Mouse (Mus musculus) heart, postnatal 0 days (tissue): ENCODE data around the gene Calr. TPM values are rescaled to one million over a fixed set of nuclear protein-coding genes. Genes with fewer than 3 reads are reported as not detected.
A peak's percentile ranks its signal among the peaks of the same experiment; 100 is the strongest.
"Not testable (repeated sequence)": the region's sequence is repeated elsewhere in the genome, so short reads cannot be mapped to it uniquely, and the experiment has no call there.

ENCODE experiments used
- ATAC-seq: fragments of 200-750 bp; cut with Nextera tagmentation; 2 replicates; pipeline ENCODE4 v1.8.0; 2017; ENCODE audit warnings: low read depth, moderate number of reproducible peaks, moderate library complexity; ENCODE audit not compliant: insufficient read depth
- DNase-seq: peaks from one replicate; pipeline ENCODE4 v3.0.0-alpha.2; 2016; ENCODE audit warnings: low spot score
- H3K27ac ChIP-seq: fragments of 300-500 bp; sonication (generic); 2 replicates; pipeline ENCODE4 v1.5.1; 2014; ENCODE audit warnings: low read depth, mild to moderate bottlenecking
- H3K27me3 ChIP-seq: fragments of 300-500 bp; sonication (generic); 2 replicates; pipeline ENCODE4 v1.6.1; 2014; ENCODE audit warnings: low read length, mixed read lengths; ENCODE audit not compliant: control insufficient read depth, insufficient read depth
- H3K36me3 ChIP-seq: fragments of 300-500 bp; sonication (generic); replicated peaks from 2 replicates; pipeline ENCODE4 v1.6.1; 2014; ENCODE audit warnings: low read length, mixed read lengths; ENCODE audit not compliant: control insufficient read depth, insufficient read depth
- H3K4me1 ChIP-seq: fragments of 300-500 bp; sonication (generic); 2 replicates; pipeline ENCODE4 v1.6.1; 2014; ENCODE audit warnings: antibody characterized with exemption; ENCODE audit not compliant: control insufficient read depth, insufficient read depth
- H3K4me2 ChIP-seq: fragments of 300-500 bp; sonication (generic); 2 replicates; pipeline ENCODE4 v1.6.1; 2014; ENCODE audit warnings: low read depth, mild to moderate bottlenecking, low read length, moderate library complexity
- H3K4me3 ChIP-seq: fragments of 300-500 bp; sonication (generic); 2 replicates; pipeline ENCODE4 v1.5.1; 2014; ENCODE audit warnings: low read depth, low read length
- H3K9ac ChIP-seq: fragments of 300-500 bp; sonication (generic); replicated peaks from 2 replicates; pipeline ENCODE4 v1.6.1; 2014; ENCODE audit warnings: low read depth, low read length, mixed read lengths
- H3K9me3 ChIP-seq: fragments of 300-500 bp; sonication (generic); replicated peaks from 2 replicates; pipeline ENCODE4 v1.6.1; 2016; ENCODE audit warnings: low read length; ENCODE audit not compliant: control insufficient read depth
- CTCF ChIP-seq: IDR thresholded peaks from 2 replicates; pipeline ENCODE4 v1.5.1; 2016; ENCODE audit warnings: antibody characterized with exemption, control low read depth, low read depth
- EP300 ChIP-seq: IDR thresholded peaks from 2 replicates; pipeline ENCODE4 v1.6.1; 2016; ENCODE audit warnings: antibody characterized with exemption, low read depth
- WGBS: fragments of 180-500 bp; shearing (Covaris S2); extraction: QIAGEN DNeasy Blood & Tissue Kit; methylation state at CpG from one replicate; pipeline ENCODE4 v1.1.7; 2014; 5-methylcytosine and 5-hydroxymethylcytosine counted together
- polyA plus RNA-seq: library from polyadenylated mRNA; unstranded; fragments of >200 nt; fragmentation: Nextera tagmentation; extraction: Ambion mirVana; gene quantifications from 2 replicates; pipeline ENCODE4 v1.2.1, GENCODE M21; 2015
- total RNA-seq: library from RNA; depleted of rRNA; stranded (reverse); fragments of >200 nt; gene quantifications from 2 replicates; pipeline ENCODE4 v1.2.3, GENCODE M21; 2014; ENCODE audit warnings: low replicate concordance

Gene Calr
- total and polyA plus RNA-seq, 2 experiments from 2014 or later = 201 to 235 TPM

GRCm38 (mm10) chr8:84832034-84832717 lies 14.6 kb downstream of the Calr start:
- Histone ChIP-seq H3K9me3 (no peaks in the 10 kb centered on the region), H3K4me1 (peaks cover 8% of the 10 kb centered on the region), H3K4me2 (peak overlapping the region; percentile 93), H3K27ac (peak overlapping the region; percentile 87), H3K27me3 (no peaks in the 10 kb centered on the region), H3K9ac (peak overlapping the region; percentile 92), H3K4me3 (peak overlapping the region; percentile 72), H3K36me3 (peaks cover 35% of the 10 kb centered on the region)
- TF ChIP-seq EP300 = no peak
- ATAC-seq (peak; percentile 77), DNase-seq (peak; percentile 71)
- WGBS = 1% methylated on average over 59 of the region's 59 CpGs

- Histone ChIP-seq H3K4me1 (peaks cover 8% of the 10 kb centered on the region), H3K4me2 (peak within 1 kb of the TSS; percentile 93), H3K9ac (peak within 1 kb of the TSS; percentile 92), H3K36me3 (peaks cover 28% of the 10 kb centered on the region), H3K4me3 (peak within 1 kb of the TSS; percentile 72), H3K9me3 (no peaks in the 10 kb centered on the region), H3K27ac (peak within 1 kb of the TSS; percentile 87), H3K27me3 (no peaks in the 10 kb centered on the region)
- TF ChIP-seq EP300 (no peak), CTCF (peak; percentile 19; the same call in 1 of the 2 replicates)
- DNase-seq (peak; percentile 59), ATAC-seq (peak; percentile 52; the same call in 1 of the 2 replicates)
- WGBS = 48% methylated on average over 11 of the region's 11 CpGs
Measured at GRCm38 (mm10) chr8:84831490-84831889, 15.2 kb downstream of the Calr start, which contains the start of gene Gadd45gip1. Gene Gadd45gip1, plus strand, starts transcription at chr8:84831522.

- not testable (repeated sequence) for H3K9me3 ChIP-seq, ATAC-seq, H3K9ac ChIP-seq, H3K27me3 ChIP-seq, DNase-seq, H3K27ac ChIP-seq, H3K4me3 ChIP-seq, H3K4me2 ChIP-seq, H3K36me3 ChIP-seq, H3K4me1 ChIP-seq
- WGBS = 66% methylated on average over 2 of the region's 2 CpGs
Measured at GRCm38 (mm10) chr8:84826518-84826917, 20.2 kb downstream of the Calr start.

GRCm38 (mm10) chr8:84825636-84826035 lies 21.1 kb downstream of the Calr start:
- H3K27me3 ChIP-seq = no peaks in the 10 kb centered on the region
- WGBS = 57% methylated on average over 4 of the region's 4 CpGs
- H3K9me3 ChIP-seq = no peaks in the 10 kb centered on the region
- H3K4me1 ChIP-seq = no peaks in the 10 kb centered on the region
- no peak for TF ChIP-seq CTCF
- no peak for TF ChIP-seq EP300
- no peak overlapping the region for H3K9ac ChIP-seq
- DNase-seq (no peak), ATAC-seq (no peak)
- no peaks in the 10 kb centered on the region for H3K36me3 ChIP-seq
- no peak overlapping the region for H3K4me2 ChIP-seq
- H3K4me3 ChIP-seq = no peak overlapping the region
- H3K27ac ChIP-seq = no peak overlapping the region

GRCm38 (mm10) chr8:84823653-84824052 lies 23.1 kb downstream of the Calr start:
- 1% methylated on average over 18 of the region's 18 CpGs for WGBS
- no peaks in the 10 kb centered on the region for H3K4me1 ChIP-seq
- no peak overlapping the region for H3K4me2 ChIP-seq
- peak; percentile 79 for ATAC-seq
- no peak overlapping the region for H3K27ac ChIP-seq
- H3K36me3 ChIP-seq = no peaks in the 10 kb centered on the region
- peak; percentile 61 for DNase-seq
- no peak for TF ChIP-seq EP300
- TF ChIP-seq CTCF = peak; percentile 81
- no peaks in the 10 kb centered on the region for H3K27me3 ChIP-seq
- no peaks in the 10 kb centered on the region for H3K9me3 ChIP-seq
- H3K4me3 ChIP-seq = no peak overlapping the region
- H3K9ac ChIP-seq = no peak overlapping the region

GRCm38 (mm10) chr8:84822723-84823122 lies 24.0 kb downstream of the Calr start, which contains the start of gene Dand5:
Gene Dand5, minus strand, starts transcription at chr8:84822823.
- no peak within 1 kb of the TSS for H3K4me2 ChIP-seq
- no peak for ATAC-seq
- no peak for TF ChIP-seq CTCF
- DNase-seq = no peak
- H3K4me1 ChIP-seq = no peaks in the 10 kb centered on the region
- H3K9ac ChIP-seq = no peak within 1 kb of the TSS
- no peaks in the 10 kb centered on the region for H3K36me3 ChIP-seq
- H3K27ac ChIP-seq = no peak within 1 kb of the TSS
- WGBS = 37% methylated on average over 3 of the region's 3 CpGs
- no peaks in the 10 kb centered on the region for H3K9me3 ChIP-seq
- H3K27me3 ChIP-seq = no peaks in the 10 kb centered on the region
- H3K4me3 ChIP-seq = no peak within 1 kb of the TSS
